Mouse (Mus musculus) MEL (cell line): ENCODE measurements around the gene Ntn4. TPM values are rescaled to one million over a fixed set of nuclear protein-coding genes. Genes with fewer than 3 reads are reported as not detected.

ENCODE experiments used
- DNase-seq: peaks from one replicate; pipeline ENCODE4 v3.0.0; 2011; ENCODE audit warnings: low read depth, low spot score
- H3K27ac ChIP-seq: 2 replicates; pipeline ENCODE4 v1.5.1; 2012; ENCODE audit warnings: low read depth, mild to moderate bottlenecking, control low read depth, low read length, moderate library complexity; ENCODE audit not compliant: control insufficient read depth
- H3K27me3 ChIP-seq, 2 experiments: fragments of 150-350 bp in 1 of 2; sonication (generic) in 1 of 2; 2 replicates each; pipeline ENCODE4 v1.6.1; 2012; ENCODE audit warnings: low read length in 2 of 2, mild to moderate bottlenecking in 2 of 2, improper control_type of control experiment in 1 of 2, moderate library complexity in 1 of 2; ENCODE audit not compliant: insufficient read depth in 2 of 2, control insufficient read depth in 1 of 2
- H3K36me3 ChIP-seq, 2 experiments: 2 replicates each; pipeline ENCODE4 v1.6.1; 2012 to 2014; ENCODE audit warnings: low read length in 2 of 2, improper control_type of control experiment in 1 of 2, inconsistent platforms in 1 of 2, mild to moderate bottlenecking in 1 of 2; ENCODE audit not compliant: insufficient read depth in 2 of 2, control insufficient read depth in 1 of 2
- H3K4me1 ChIP-seq, 2 experiments: fragments of 150-350 bp in 1 of 2; sonication (generic) in 1 of 2; 2 replicates each; pipeline ENCODE4 v1.6.1; 2012; ENCODE audit warnings: low read length in 2 of 2, improper control_type of control experiment in 1 of 2, mild to moderate bottlenecking in 1 of 2; ENCODE audit not compliant: insufficient read depth in 2 of 2, control insufficient read depth in 1 of 2
- H3K4me3 ChIP-seq, 2 experiments: fragments of 150-350 bp in 1 of 2; sonication (generic) in 1 of 2; 2 replicates each; pipeline ENCODE4 v1.5.1; 2012; ENCODE audit warnings: low read depth in 2 of 2, low read length in 2 of 2, mild to moderate bottlenecking in 2 of 2, moderate library complexity in 2 of 2, control low read depth in 1 of 2, improper control_type of control experiment in 1 of 2; ENCODE audit not compliant: control insufficient read depth in 1 of 2, insufficient read depth in 1 of 2
- H3K79me2 ChIP-seq: 2 replicates; pipeline ENCODE4 v1.6.1; 2012; ENCODE audit warnings: mild to moderate bottlenecking, low read length, moderate library complexity; ENCODE audit not compliant: control insufficient read depth, poor library complexity, insufficient read depth
- H3K9ac ChIP-seq: 2 replicates; pipeline ENCODE4 v1.6.1; 2012; ENCODE audit warnings: low read depth, mild to moderate bottlenecking, control low read depth, low read length, moderate library complexity; ENCODE audit not compliant: control insufficient read depth, poor library complexity, severe bottlenecking
- H3K9me3 ChIP-seq: fragments of 150-350 bp; sonication (generic); replicated peaks from 2 replicates; pipeline ENCODE4 v1.6.1; 2012; ENCODE audit warnings: mild to moderate bottlenecking, low read length, improper control_type of control experiment, moderate library complexity; ENCODE audit not compliant: insufficient read depth
- BHLHE40 ChIP-seq: IDR thresholded peaks from 2 replicates; pipeline ENCODE4 v1.6.1; 2012; ENCODE audit warnings: low read depth, mild to moderate bottlenecking, inconsistent platforms, low read length, improper control_type of control experiment, borderline replicate concordance
- CTCF ChIP-seq, 3 experiments: IDR thresholded peaks in 2 of 3; conservative IDR thresholded peaks in 1 of 3; 2 replicates each; pipeline ENCODE4 v1.5.1; 2011 to 2012; ENCODE audit warnings: low read length in 3 of 3, low read depth in 2 of 3, mild to moderate bottlenecking in 2 of 3, improper control_type of control experiment in 1 of 3, inconsistent platforms in 1 of 3, mixed read lengths in 1 of 3, moderate library complexity in 1 of 3; ENCODE audit not compliant: control insufficient read depth in 1 of 3, insufficient read depth in 1 of 3, poor library complexity in 1 of 3, severe bottlenecking in 1 of 3
- ETS1 ChIP-seq: IDR thresholded peaks from 2 replicates; pipeline ENCODE4 v1.6.1; 2012; ENCODE audit warnings: low read depth, mild to moderate bottlenecking, inconsistent platforms, low read length, improper control_type of control experiment, moderate library complexity
- HCFC1 ChIP-seq: IDR thresholded peaks from 2 replicates; pipeline ENCODE4 v1.6.1; 2012; ENCODE audit warnings: low read depth, mild to moderate bottlenecking, inconsistent platforms, low read length, improper control_type of control experiment, moderate library complexity
- KAT2A ChIP-seq: conservative IDR thresholded peaks from 2 replicates; pipeline ENCODE4 v1.6.1; 2012; ENCODE audit warnings: low read depth, low read length, improper control_type of control experiment, inconsistent platforms
- MAZ ChIP-seq: IDR thresholded peaks from 2 replicates; pipeline ENCODE4 v1.6.1; 2012; ENCODE audit warnings: low read depth, mild to moderate bottlenecking, inconsistent platforms, low read length, improper control_type of control experiment
- MEF2A ChIP-seq: IDR thresholded peaks from 2 replicates; pipeline ENCODE4 v1.6.1; 2014; ENCODE audit warnings: low read depth, mild to moderate bottlenecking, inconsistent platforms, low read length, improper control_type of control experiment; ENCODE audit not compliant: poor library complexity, insufficient replicate concordance, severe bottlenecking; ENCODE audit errors: extremely low read depth
- MYC ChIP-seq: IDR thresholded peaks from 2 replicates; pipeline ENCODE4 v1.6.1; 2011; ENCODE audit warnings: low read depth, mild to moderate bottlenecking, low read length, improper control_type of control experiment, moderate library complexity
- NELFE ChIP-seq: IDR thresholded peaks from 2 replicates; pipeline ENCODE4 v1.6.1; 2011; ENCODE audit warnings: low read depth, low read length, improper control_type of control experiment
- POLR2A ChIP-seq, 2 experiments: IDR thresholded peaks; 2 replicates each; pipeline ENCODE4 v1.6.1; 2011 to 2012; ENCODE audit warnings: low read length in 2 of 2, mild to moderate bottlenecking in 2 of 2, control low read depth in 1 of 2, improper control_type of control experiment in 1 of 2, low read depth in 1 of 2, moderate library complexity in 1 of 2; ENCODE audit not compliant: control insufficient read depth in 1 of 2, insufficient read depth in 1 of 2, poor library complexity in 1 of 2
- POLR2AphosphoS2 ChIP-seq: IDR thresholded peaks from 2 replicates; pipeline ENCODE4 v1.6.1; 2011; ENCODE audit warnings: low read length, improper control_type of control experiment
- RCOR1 ChIP-seq: IDR thresholded peaks from 2 replicates; pipeline ENCODE4 v1.6.1; 2012; ENCODE audit warnings: low read depth, mild to moderate bottlenecking, inconsistent platforms, low read length, improper control_type of control experiment
- TBP ChIP-seq: IDR thresholded peaks from 2 replicates; pipeline ENCODE4 v1.8.0; 2011; ENCODE audit warnings: low read depth, low read length, improper control_type of control experiment
- UBTF ChIP-seq: IDR thresholded peaks from 2 replicates; pipeline ENCODE4 v1.6.1; 2012; ENCODE audit warnings: low read depth, mild to moderate bottlenecking, inconsistent platforms, low read length, improper control_type of control experiment, moderate library complexity, borderline replicate concordance; ENCODE audit not compliant: insufficient read depth
- ZKSCAN1 ChIP-seq: IDR thresholded peaks from 2 replicates; pipeline ENCODE4 v1.6.1; 2012; ENCODE audit warnings: low read depth, mild to moderate bottlenecking, inconsistent platforms, low read length, improper control_type of control experiment, moderate library complexity
- ZMIZ1 ChIP-seq: IDR thresholded peaks from 2 replicates; pipeline ENCODE4 v1.6.1; 2012; ENCODE audit warnings: low read depth, mild to moderate bottlenecking, inconsistent platforms, low read length, improper control_type of control experiment, moderate library complexity
- polyA plus RNA-seq, 2 experiments: library from polyadenylated mRNA; stranded (reverse) in 1 of 2; unstranded in 1 of 2; fragments of >175 nt in 1 of 2; fragments of >200 nt in 1 of 2; gene quantifications; 2 replicates each; pipeline versions ENCODE4 v1.2.1 to v1.2.4; 2012; ENCODE audit warnings: low replicate concordance in 2 of 2, low read depth in 1 of 2; ENCODE audit not compliant: insufficient read length in 2 of 2, insufficient read depth in 1 of 2, missing spikeins in 1 of 2
- total RNA-seq: library from RNA; depleted of rRNA; stranded (reverse); fragments of 300-350 nt; gene quantifications from 2 replicates; pipeline ENCODE4 v1.2.3, GENCODE M21; 2012

Gene Ntn4
- total and polyA plus RNA-seq, 3 experiments = not detected

DNA sequence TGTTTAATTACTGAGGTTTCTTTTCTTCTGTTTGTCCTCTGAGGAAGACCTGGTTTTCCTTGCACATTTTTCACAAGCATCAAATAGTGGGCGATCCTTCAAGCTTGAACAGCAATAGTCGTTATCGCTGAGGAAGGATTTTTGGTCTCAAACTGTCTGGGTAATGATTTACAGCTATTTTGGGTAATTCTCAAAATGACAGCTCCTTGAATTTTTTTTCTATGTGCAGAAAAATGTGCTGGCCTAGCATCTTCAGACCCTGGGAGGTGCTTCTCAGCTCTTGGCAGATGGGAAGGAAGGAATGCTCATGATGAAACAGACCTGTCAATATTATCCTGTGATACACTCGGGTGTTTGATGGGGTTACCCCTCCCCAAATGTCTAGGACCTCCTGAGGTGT lies 63.5 kb downstream of the Ntn4 start:
- no peak for DNase-seq
- no peaks in the 10 kb centered on the region for H3K9me3 ChIP-seq
- H3K79me2 ChIP-seq = no peaks in the 10 kb centered on the region
- H3K27me3 ChIP-seq = peaks cover 3 to 4% of the 10 kb centered on the region in 2 experiments; a peak in 2 of 4 replicates
- no peak overlapping the region for H3K9ac ChIP-seq
- no peaks in the 10 kb centered on the region for H3K36me3 ChIP-seq
- TF ChIP-seq TBP = no peak
- TF ChIP-seq UBTF = no peak
- no peak for TF ChIP-seq MYC
- no peak for TF ChIP-seq MEF2A
- no peak for TF ChIP-seq KAT2A
- no peak for TF ChIP-seq BHLHE40
- TF ChIP-seq POLR2A (IDR thresholded peaks at IDR 0.05; ENCODE audit: control insufficient read depth in 1 of 2, insufficient read depth in 1 of 2, low read depth in 1 of 2, low read length in 2 of 2, poor library complexity in 1 of 2) = no peak
- TF ChIP-seq ZMIZ1 = no peak
- no peak for TF ChIP-seq NELFE
- TF ChIP-seq HCFC1 = no peak
- no peak for TF ChIP-seq RCOR1
- TF ChIP-seq CTCF (IDR thresholded peaks at IDR 0.05 in 2 of 3, conservative IDR thresholded peaks at IDR 0.05 in 1 of 3; ENCODE audit: control insufficient read depth in 1 of 3, insufficient read depth in 1 of 3, low read depth in 2 of 3, low read length in 3 of 3, poor library complexity in 1 of 3, severe bottlenecking in 1 of 3) = no peak
- no peak overlapping the region for H3K27ac ChIP-seq
- no peaks in the 10 kb centered on the region for H3K4me1 ChIP-seq
- H3K4me3 ChIP-seq = no peak overlapping the region

DNA sequence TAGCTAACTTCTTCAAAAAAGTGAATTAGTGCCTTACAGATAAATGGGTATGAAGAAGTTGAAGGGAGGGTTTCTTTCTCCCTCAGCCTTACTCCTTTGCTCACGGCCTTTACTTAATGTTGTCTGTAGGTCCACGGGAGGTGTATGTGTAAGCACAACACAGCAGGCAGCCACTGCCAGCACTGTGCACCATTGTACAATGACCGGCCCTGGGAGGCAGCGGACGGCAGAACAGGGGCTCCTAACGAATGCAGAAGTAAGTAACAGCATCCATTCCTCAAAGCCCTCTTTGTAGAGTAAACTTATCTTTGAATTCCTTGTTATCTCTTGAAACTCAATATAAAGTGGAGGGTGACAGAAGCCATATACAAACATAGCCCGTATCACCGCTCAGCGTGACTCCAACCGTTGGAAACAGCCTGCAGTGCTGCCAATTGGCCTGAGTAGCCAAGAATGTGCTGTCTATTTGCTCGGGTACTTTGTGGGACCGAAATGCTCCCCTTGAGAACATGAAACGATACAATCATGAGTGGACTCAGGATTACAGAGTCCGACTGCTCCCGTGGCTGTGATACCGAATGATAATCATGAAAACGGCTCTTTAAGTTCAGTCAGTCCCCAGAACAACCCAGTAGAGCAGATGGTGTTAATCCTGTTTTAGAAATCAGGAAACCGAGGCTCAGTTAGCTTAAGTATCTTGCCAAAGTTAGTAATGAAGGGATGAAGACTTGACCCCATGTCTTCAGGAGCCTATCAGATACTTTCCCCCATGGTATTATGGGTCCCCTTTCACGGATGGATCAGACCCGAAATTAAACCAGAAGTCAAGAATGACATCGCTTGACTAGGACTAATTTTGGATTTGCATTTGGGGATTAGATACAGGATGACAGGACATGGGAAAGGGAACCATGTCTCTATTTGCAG lies 66.9 kb downstream of the Ntn4 start:
- H3K4me3 ChIP-seq = no peak overlapping the region
- DNase-seq = no peak
- no peaks in the 10 kb centered on the region for H3K79me2 ChIP-seq
- TF ChIP-seq POLR2A (IDR thresholded peaks at IDR 0.05; ENCODE audit: control insufficient read depth in 1 of 2, insufficient read depth in 1 of 2, low read depth in 1 of 2, low read length in 2 of 2, poor library complexity in 1 of 2) = no peak
- no peak for TF ChIP-seq POLR2AphosphoS2
- no peak for TF ChIP-seq MAZ
- TF ChIP-seq ETS1 = no peak
- TF ChIP-seq BHLHE40 = no peak
- TF ChIP-seq ZKSCAN1 = no peak
- no peak for TF ChIP-seq RCOR1
- no peak for TF ChIP-seq KAT2A
- TF ChIP-seq UBTF = no peak
- TF ChIP-seq MEF2A = no peak
- no peaks in the 10 kb centered on the region for H3K4me1 ChIP-seq
- no peaks in the 10 kb centered on the region for H3K9me3 ChIP-seq
- no peak overlapping the region for H3K27ac ChIP-seq
- H3K9ac ChIP-seq = no peak overlapping the region
- peaks cover 0 to 4% of the 10 kb centered on the region in 2 experiments; a peak in 2 of 4 replicates for H3K27me3 ChIP-seq
- no peaks in the 10 kb centered on the region for H3K36me3 ChIP-seq
